Mouse (Mus musculus) hindlimb bud, embryonic 11.5 days (tissue): ENCODE measurements around the gene Tmem171.

Experiments used
- DNase-seq: peaks from one replicate; pipeline ENCODE4 v3.0.0-alpha.2; 2012; ENCODE audit warnings: low read depth, low spot score; ENCODE audit errors: extremely low spot score

Tmem171 gene

GRCm38 (mm10) chr13:98694773-98695314 lies at the start of gene Tmem171:
TSS of gene Tmem171 (minus strand) at chr13:98694834.
- no peak for DNase-seq

GRCm38 (mm10) chr13:98743829-98744228 lies 49.2 kb upstream of the Tmem171 start:
- no peak for DNase-seq

GRCm38 (mm10) chr13:98743214-98743613 lies 48.6 kb upstream of the Tmem171 start:
- no peak for DNase-seq

- no peak for DNase-seq
These were observed 43.6 kb upstream of the Tmem171 start for GRCm38 (mm10) chr13:98738213-98738612.

- no peak for DNase-seq
These were observed 38.7 kb upstream of the Tmem171 start for GRCm38 (mm10) chr13:98733292-98733691.

- no peak for DNase-seq
These were observed 34.8 kb upstream of the Tmem171 start for GRCm38 (mm10) chr13:98729271-98730062.

- DNase-seq = no peak
These were observed 31.9 kb upstream of the Tmem171 start for GRCm38 (mm10) chr13:98726494-98726893.

- DNase-seq = no peak
These were observed 28.8 kb upstream of the Tmem171 start for GRCm38 (mm10) chr13:98723430-98723829.

- no peak for DNase-seq
These were observed 27.7 kb upstream of the Tmem171 start for GRCm38 (mm10) chr13:98722296-98722695.

- DNase-seq = no peak
These were observed 21.5 kb upstream of the Tmem171 start for GRCm38 (mm10) chr13:98716176-98716575.

GRCm38 (mm10) chr13:98715443-98715990 lies 20.9 kb upstream of the Tmem171 start:
- no peak for DNase-seq

GRCm38 (mm10) chr13:98710655-98711054 lies 16.0 kb upstream of the Tmem171 start:
- no peak for DNase-seq

GRCm38 (mm10) chr13:98710236-98710635 lies 15.6 kb upstream of the Tmem171 start:
- no peak for DNase-seq

- no peak for DNase-seq
These were observed 10.9 kb upstream of the Tmem171 start for GRCm38 (mm10) chr13:98705501-98705900.

- no peak for DNase-seq
These were observed 9.2 kb upstream of the Tmem171 start for GRCm38 (mm10) chr13:98703786-98704185.

- DNase-seq = no peak
These were observed 7.7 kb upstream of the Tmem171 start for GRCm38 (mm10) chr13:98702361-98702760.

GRCm38 (mm10) chr13:98701309-98701675 lies 6.7 kb upstream of the Tmem171 start:
- DNase-seq = no peak

- DNase-seq = no peak
These were observed 6.2 kb upstream of the Tmem171 start for GRCm38 (mm10) chr13:98700661-98701308.

- no peak for DNase-seq
These were observed 5.4 kb upstream of the Tmem171 start for GRCm38 (mm10) chr13:98699982-98700540.

GRCm38 (mm10) chr13:98699051-98699744 lies 4.6 kb upstream of the Tmem171 start:
- DNase-seq = no peak

- no peak for DNase-seq
These were observed 2.1 kb upstream of the Tmem171 start for GRCm38 (mm10) chr13:98696716-98697115.
